Mouse (Mus musculus): ENCODE data around the gene Cyb5d1. TPM values are rescaled to one million over a fixed set of nuclear protein-coding genes. Genes with fewer than 3 reads are reported as not detected.

The Cyb5d1 gene
- polyA plus RNA-seq, 1 experiment, result 18.9 TPM

DNA sequence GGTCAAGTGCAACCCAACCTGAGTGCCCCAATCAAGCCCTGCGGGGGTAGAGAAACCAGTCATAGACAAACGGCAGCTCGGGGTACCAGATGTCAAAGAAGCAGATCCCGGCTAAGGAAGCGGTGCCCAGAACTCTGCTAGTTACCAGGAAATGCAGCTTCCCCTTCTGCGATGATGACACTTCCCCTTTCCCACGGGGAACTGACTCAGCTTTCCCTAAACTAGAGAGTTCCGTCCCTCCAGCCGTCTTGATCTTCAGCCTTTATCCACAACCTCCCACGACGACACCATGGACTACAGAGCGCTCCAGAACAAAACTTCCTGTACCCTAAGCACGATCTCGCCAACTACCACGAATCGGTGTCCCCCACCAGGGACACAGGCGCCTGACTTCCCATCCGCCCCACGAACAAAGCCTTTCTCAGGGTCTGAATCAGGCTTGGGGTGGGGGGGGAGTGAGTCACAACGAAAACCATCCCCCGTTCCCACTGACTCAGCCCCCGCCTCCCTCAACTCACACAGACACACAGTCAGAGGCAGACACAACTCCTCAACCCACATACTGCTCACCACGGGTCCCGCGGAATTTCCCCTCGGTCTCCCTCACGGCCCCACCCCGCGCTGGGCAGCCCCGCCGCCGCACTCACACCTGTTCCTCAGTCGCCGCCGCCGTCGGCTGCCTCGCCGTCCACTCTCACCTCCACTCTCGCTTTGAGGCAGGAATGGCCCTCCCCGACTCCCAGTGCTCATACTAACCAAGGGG, 15.1 kb upstream of the Cyb5d1 start:
- peak overlapping the region; percentile 98 for H3K4me3 ChIP-seq (ENCODE audit: insufficient read depth, low read depth, low read length)
- H3K4me1 ChIP-seq (ENCODE audit: control insufficient read depth, insufficient read depth, insufficient read length, low read length), result peaks cover 12% of the 10 kb centered on the region
- H3K27ac ChIP-seq (replicated peaks; ENCODE audit: low read depth, low read length), result peak overlapping the region; percentile 99

DNA sequence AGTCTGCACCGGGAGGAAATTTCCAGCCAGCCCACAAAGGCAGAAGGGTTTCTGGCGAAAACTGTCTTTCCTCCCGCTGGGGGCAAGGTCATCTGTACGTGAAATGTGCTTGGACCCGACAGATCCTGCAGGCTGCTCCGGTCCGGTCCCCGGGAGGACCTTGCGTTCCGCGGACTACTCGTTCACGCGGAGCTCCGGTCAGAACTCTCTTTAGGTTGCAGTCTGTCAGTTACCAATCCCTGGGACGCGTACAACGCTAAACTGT, 14.5 kb upstream of the Cyb5d1 start:
- Histone ChIP-seq H3K27ac (replicated peaks; ENCODE audit: low read depth, low read length) (peak overlapping the region; percentile 99), H3K4me1 (ENCODE audit: control insufficient read depth, insufficient read depth, insufficient read length, low read length) (peaks cover 12% of the 10 kb centered on the region), H3K4me3 (ENCODE audit: insufficient read depth, low read depth, low read length) (peak overlapping the region; percentile 98)

DNA sequence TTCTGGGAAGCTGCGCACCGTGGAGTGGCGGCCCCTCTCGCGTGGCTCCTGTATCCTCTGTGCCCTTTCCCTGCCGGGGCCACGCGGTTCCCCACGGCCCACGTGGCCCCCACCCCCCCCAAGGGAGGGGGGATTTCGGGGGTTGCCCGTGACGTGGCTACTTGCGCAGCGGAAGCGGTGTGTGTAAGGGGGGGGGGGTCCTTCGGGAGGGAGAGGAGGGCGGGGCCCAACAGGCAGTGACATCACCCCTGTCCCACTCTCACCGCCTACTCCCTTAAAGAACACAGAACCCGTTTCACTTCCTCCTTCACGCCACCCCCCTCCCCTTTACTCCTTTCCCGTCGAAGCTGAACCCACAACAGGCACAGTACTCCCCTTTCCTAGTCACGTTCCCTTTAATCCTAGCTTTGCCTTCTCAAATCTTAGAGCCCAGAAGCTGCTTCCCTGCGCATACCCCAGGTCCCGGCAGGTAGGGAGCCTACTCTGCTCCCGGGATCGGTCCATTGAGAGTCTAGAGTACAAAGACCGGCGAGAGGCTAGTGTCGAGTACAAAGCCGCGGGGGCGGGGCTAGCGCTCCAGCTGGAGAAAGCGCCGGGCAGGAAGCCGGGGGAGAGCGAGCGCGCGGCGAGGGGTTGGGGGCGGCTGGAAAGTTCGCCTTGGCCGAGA, 14.1 kb upstream of the Cyb5d1 start:
- Histone ChIP-seq H3K27ac (replicated peaks; ENCODE audit: low read depth, low read length) (peak overlapping the region; percentile 99), H3K4me1 (ENCODE audit: control insufficient read depth, insufficient read depth, insufficient read length, low read length) (peaks cover 12% of the 10 kb centered on the region)

DNA sequence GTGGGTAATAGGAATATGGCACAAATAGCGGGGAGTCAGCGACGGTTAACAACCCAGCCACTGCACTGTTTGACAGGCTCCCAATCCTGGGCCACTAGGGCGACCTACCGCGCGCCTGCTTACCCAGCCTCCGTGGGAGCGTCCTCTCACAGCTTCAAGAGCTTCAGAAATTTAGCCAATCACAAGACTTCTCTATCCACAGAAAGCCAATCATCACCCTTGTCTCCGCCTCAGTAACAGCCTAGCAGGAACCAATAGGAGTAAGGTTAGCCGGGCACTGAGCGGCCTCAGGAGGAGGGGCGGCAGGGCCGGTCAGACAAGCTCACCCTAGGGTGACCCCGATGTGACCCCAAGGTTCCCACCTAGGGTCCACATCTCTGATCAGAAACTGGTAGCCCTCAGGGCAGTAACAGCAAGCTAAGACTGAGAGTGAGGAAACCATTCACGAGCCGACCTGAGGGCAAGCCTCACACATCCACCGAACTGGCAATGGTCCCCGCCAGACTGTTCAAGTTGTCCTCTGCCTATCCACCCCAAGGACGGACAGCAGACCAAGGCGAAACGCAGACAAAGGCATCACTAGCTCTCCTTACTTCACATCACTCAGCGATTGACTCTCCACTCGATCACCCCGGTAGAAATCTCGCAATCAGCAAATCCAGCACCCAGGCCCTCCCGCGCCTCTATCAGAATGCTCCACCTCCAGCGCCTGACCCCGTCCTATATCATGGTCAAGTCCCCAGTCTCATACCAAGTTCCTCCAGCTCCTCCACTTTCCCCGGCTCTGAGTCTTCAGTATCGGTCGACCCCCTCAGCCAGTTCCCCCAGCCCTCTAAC, 13.3 kb upstream of the Cyb5d1 start:
- Histone ChIP-seq H3K4me1 (ENCODE audit: control insufficient read depth, insufficient read depth, insufficient read length, low read length) (peaks cover 7% of the 10 kb centered on the region), H3K27ac (replicated peaks; ENCODE audit: low read depth, low read length) (peak overlapping the region; percentile 93), H3K4me3 (ENCODE audit: insufficient read depth, low read depth, low read length) (peak overlapping the region; percentile 98)

More for the DNA sequence above, 14.1 kb upstream of the Cyb5d1 start:
- peak overlapping the region; percentile 98 for H3K4me3 ChIP-seq (ENCODE audit: insufficient read depth, low read depth, low read length)

DNA sequence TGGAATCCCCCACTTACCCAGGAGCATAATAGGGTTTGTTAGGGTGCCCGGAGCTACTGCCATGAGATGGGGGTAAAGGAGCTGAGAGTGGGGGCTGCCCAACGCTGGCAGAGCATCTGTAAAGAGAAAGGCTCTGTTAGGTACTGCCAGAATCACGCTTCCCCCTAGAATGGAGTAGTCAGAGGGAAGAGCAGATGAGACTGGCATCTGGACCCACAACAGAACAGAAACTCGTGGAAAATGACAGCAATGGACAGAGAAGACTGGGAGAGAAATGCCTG, 12.2 kb upstream of the Cyb5d1 start:
- Histone ChIP-seq H3K4me1 (ENCODE audit: control insufficient read depth, insufficient read depth, insufficient read length, low read length) (0 out of 2 replicates have a peak, but pooled peaks cover 2% of the 10 kb centered on the region), H3K4me3 (ENCODE audit: insufficient read depth, low read depth, low read length) (peak overlapping the region; percentile 98; the same call in 1 of the 2 replicates), H3K27ac (replicated peaks; ENCODE audit: low read depth, low read length) (no peak overlapping the region)

DNA sequence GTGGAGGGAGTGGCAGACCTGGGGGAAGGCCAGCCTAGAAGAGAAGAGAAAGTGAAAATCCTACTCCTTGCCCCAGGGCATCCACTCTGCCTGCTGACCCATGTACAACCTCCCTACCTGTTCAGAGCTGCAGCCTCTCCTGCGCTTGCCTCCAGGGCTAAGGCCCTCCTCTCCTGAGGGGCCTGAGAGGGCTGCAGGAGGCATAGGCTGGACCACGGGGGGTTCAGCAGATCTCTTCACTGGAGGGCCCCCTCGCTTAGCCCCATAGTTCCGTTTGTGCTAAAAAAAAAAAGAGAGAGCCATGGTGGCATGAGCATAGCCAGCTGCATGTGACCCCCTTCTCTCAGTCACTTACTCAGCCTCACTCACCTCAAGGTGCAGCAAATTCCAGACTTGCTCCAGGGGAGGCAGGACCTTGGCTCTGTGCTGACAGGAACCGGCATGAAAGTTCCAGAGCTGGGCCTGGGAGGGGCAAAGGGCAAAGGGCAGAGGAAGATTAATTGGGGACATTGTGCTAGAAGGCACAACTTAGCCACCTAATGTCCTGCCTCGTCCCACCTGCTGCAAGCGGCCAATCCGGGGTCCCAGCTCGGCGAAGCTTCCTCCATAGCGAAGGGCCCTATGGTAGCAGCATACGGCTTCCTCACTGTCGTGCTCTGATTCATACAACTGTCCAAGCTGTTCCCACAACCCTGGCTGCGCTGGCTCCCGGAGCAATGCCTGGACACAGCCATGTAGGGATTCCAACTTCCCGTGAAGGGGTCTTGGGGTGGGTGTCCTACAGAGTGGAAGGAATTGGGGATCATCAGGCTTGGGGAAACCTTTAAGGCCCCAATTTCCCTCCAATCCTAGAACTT, 11.7 kb upstream of the Cyb5d1 start:
- H3K27ac ChIP-seq (replicated peaks; ENCODE audit: low read depth, low read length), result no peak overlapping the region
- no peak overlapping the region for H3K4me3 ChIP-seq (ENCODE audit: insufficient read depth, low read depth, low read length)

DNA sequence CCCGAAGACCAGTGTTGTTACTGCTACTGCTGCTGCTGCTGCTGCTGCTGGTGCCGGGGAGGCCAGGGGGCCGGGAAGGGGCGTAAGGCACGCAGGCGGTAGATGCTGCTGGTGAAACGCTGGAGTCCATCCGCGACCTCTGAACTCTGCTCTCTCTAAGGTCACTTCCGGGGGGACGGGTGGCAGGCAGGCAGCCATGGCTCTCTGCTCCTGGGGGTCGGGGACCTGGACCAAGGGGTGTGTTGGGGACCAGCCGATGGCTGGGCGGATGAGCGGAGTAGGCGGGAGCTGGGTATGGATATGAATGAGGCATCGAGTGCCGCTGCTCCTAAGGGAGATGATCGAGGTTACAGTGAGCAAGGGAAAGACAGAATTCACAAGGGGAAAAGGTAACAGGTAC, 10.9 kb upstream of the Cyb5d1 start:
- Histone ChIP-seq H3K4me1 (ENCODE audit: control insufficient read depth, insufficient read depth, insufficient read length, low read length) (no peaks in the 10 kb centered on the region; the same call in 1 of the 2 replicates), H3K4me3 (ENCODE audit: insufficient read depth, low read depth, low read length) (no peak overlapping the region), H3K27ac (replicated peaks; ENCODE audit: low read depth, low read length) (no peak overlapping the region)

More for the DNA sequence above, 11.7 kb upstream of the Cyb5d1 start:
- H3K4me1 ChIP-seq (ENCODE audit: control insufficient read depth, insufficient read depth, insufficient read length, low read length), result 0 out of 2 replicates have a peak, but pooled peaks cover 2% of the 10 kb centered on the region

DNA sequence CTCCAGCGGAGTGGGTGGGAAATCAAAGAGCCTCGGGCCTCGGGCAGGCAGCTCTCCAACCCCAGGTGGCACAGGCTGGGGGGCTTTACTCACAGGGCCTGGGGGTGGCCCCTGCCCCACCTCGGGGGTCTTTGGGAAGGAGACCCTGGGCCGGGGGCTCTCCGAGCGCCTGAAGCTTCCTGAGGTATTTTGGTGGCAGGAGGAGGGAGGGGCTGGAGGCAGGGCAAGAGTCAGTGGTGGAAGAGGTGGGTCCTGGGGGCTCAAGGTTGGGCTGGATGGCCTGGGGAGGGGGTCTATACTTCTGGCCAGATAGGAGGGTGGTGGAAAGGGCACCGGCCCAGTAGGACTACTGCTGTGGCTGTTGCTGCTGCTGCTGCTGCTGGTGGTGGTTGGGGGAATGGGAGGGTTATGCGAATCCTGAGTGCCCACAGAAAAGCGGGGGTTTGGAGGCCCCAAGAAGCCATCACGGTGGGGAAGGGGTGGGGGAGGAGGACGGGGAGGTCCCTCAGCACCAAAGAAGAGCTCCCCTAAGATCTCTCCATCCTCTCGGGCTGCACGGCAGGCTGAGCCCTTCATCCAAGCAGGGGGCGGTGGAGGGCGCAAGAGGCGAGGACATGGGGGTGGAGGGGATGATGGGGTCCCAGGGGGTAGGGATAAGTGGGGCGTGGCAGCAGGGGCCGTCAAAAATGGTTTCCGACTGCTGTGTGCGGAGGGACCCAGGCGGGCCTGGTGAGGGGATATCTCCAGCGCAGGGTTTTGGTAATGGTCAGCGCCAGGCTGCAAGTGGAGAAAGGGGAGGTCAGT, 10.2 kb upstream of the Cyb5d1 start:
- Histone ChIP-seq H3K27ac (replicated peaks; ENCODE audit: low read depth, low read length) (no peak overlapping the region), H3K4me1 (ENCODE audit: control insufficient read depth, insufficient read depth, insufficient read length, low read length) (no peaks in the 10 kb centered on the region; the same call in 1 of the 2 replicates), H3K4me3 (ENCODE audit: insufficient read depth, low read depth, low read length) (no peak overlapping the region)

DNA sequence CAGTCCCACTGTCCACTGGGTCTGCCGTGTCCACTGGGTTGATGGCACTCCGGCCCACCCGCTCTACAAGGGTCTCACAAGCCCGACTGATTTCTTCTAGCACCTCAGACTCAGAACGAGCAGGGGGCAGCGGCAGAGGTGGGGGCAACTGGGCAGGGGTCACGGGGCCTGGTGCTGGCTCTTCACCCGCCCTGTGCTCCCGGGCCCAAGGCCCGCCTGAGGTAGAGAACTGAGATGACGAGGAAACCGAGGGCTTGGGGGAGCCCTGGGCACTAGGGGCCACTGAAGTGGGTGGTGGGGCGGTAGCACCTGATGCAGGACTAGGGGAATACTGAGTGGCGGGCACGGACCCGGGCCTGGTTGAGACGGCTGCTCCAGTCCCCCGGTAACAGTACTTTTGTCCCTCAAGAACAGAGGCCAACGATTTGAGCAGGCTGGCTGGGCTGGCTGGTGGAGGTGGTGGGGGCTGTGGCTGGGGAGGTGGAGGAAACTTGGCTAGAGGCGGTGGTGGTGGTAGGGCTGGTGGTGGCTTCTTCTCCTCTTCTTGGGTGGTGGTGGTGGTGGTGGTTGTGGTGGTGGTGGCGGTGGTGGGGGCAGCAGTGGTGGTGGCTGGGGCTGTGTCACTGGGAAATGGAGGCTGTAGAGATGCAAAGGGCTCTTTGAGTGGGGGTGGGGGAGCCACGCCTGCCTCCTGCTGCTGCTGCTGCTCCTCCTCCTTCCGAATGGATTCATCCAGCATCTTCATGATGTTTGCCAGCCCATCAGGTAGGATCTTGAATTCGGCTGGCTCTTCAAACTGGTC, 9.4 kb upstream of the Cyb5d1 start:
- Histone ChIP-seq H3K4me1 (ENCODE audit: control insufficient read depth, insufficient read depth, insufficient read length, low read length) (no peaks in the 10 kb centered on the region; the same call in 1 of the 2 replicates), H3K4me3 (ENCODE audit: insufficient read depth, low read depth, low read length) (no peak overlapping the region)

DNA sequence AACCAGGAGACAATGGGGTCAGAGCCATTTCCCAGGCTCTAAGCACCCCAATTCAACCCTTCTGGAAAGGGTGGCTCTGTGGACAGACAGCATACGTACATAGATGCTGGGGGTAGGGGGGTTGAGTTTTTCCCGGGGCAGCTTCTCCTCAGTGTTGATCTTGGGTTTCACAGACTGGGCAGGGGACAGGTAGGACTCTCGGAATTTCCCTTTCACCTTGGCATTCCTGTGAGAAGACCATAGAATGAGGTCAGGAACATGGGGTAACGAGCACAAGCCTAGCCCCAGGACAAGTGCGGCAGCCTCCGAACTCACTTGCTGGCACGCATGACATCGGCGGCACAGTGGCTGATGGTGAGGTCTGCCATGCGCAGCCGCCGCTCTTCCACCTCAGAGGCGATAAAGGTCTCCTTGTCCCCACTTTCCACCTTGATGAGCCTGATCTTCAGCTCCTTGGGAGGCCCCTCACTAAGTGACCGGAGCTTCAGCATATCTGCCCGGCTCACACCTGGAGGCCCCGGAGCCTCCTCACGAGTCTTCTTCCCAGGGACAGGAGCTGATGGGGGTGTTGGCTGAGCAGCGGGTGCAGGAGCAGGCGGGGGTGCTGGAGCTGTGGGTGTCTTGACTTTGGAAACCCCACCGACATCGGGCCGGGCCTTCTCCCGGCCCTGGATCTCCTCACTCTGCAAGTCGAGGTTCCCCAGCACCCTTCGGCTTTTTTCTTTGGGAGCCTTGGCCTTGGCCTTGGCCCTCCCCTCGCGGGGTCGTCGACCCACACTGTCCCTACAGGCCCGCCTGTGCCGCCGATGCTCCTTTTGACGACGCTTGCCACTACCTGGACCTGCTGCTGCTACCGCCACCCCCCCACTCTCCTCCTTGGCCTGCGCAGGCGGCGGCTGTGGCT, 8.5 kb upstream of the Cyb5d1 start:
- Histone ChIP-seq H3K27ac (replicated peaks; ENCODE audit: low read depth, low read length) (no peak overlapping the region), H3K4me3 (ENCODE audit: insufficient read depth, low read depth, low read length) (no peak overlapping the region), H3K4me1 (ENCODE audit: control insufficient read depth, insufficient read depth, insufficient read length, low read length) (no peaks in the 10 kb centered on the region; the same call in 1 of the 2 replicates)

More for the DNA sequence above, 9.4 kb upstream of the Cyb5d1 start:
- no peak overlapping the region for H3K27ac ChIP-seq (replicated peaks; ENCODE audit: low read depth, low read length)

DNA sequence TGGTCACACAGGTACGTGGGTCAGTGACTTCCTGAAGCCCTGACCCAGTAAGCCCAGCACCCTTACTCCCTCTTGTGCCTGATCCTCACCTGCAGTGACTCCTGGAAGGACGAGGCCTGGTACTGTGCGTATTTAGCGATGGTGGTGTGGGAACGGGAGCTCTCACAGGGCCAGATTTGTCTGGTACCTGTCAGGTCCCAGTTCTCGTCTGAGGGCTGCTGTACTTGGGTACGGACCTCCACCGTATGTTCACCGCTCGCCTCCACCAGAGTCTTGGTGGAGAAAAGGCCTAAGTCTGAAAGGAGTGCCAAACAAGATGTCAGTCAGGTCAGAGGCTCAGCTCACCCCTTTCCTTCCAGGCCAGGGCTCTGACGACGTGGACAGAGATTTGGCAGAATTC, 6.6 kb upstream of the Cyb5d1 start:
- H3K4me1 ChIP-seq (ENCODE audit: control insufficient read depth, insufficient read depth, insufficient read length, low read length), result no peaks in the 10 kb centered on the region; the same call in 1 of the 2 replicates
- no peak overlapping the region for H3K4me3 ChIP-seq (ENCODE audit: insufficient read depth, low read depth, low read length)
- H3K27ac ChIP-seq (replicated peaks; ENCODE audit: low read depth, low read length), result no peak overlapping the region

DNA sequence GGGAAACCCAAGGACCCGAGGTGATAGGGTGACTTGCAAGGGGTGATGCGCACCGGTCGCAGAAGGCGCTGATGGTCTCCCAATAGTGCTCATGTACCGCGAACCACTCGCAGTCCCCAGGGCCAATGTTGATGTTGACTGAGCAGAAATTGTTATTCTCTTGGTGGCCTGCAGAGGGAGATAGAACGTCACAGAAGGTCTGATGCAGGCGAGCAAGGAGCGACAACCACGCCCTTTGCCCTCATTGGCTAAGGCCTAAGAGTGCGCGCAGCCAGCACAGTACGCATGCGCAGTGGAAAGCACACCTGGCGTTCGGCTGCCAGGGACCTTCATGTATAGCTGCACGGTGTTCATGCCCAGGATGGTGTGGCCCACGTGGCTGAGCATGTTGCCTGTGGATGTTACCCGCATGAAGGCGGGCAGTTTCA, 5.8 kb upstream of the Cyb5d1 start:
- Histone ChIP-seq H3K27ac (replicated peaks; ENCODE audit: low read depth, low read length) (no peak overlapping the region), H3K4me1 (ENCODE audit: control insufficient read depth, insufficient read depth, insufficient read length, low read length) (no peaks in the 10 kb centered on the region; the same call in 1 of the 2 replicates), H3K4me3 (ENCODE audit: insufficient read depth, low read depth, low read length) (no peak overlapping the region)
